Mouse (Mus musculus): ENCODE measurements around the gene Vmn1r204. TPM values are rescaled to one million over a fixed set of nuclear protein-coding genes. Genes with fewer than 3 reads are reported as not detected.
"Not testable (repeated sequence)": the region's sequence is repeated elsewhere in the genome, so short reads cannot be mapped to it uniquely, and the experiment has no call there.

Vmn1r204 gene
- polyA plus RNA-seq (2015; fragmentation: Nextera tagmentation; extraction: Ambion mirVana): not detected in 2 replicates

DNA sequence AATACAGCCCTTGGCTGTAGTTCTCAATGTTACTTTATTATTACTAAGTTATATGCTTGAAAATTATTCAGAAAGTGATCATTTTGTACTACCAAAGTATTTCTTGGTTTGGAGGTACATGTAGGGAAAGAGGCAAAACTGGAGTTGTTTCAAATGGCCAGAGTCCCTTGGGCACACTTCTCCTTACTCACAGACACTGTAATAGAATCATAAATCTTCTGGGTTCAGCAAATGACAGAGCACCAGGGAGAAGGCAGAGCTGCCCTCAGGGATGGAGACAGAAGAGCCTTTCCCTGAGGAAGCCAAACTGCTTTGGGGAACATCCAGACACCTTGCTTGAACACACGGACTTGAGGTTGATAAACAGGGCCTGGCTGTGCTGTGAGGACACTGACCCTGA, at the start of gene Vmn1r204:
TSS of gene Vmn1r204 (plus strand) at position 301 of the 400 bp plus-strand sequence.
- not testable (repeated sequence) for ATAC-seq (ENCODE audit: low FRiP score, low TSS enrichment); H3K9ac ChIP-seq (ENCODE audit: low read length)
- 67% methylated on average over 1 of the region's 1 CpGs for WGBS

DNA sequence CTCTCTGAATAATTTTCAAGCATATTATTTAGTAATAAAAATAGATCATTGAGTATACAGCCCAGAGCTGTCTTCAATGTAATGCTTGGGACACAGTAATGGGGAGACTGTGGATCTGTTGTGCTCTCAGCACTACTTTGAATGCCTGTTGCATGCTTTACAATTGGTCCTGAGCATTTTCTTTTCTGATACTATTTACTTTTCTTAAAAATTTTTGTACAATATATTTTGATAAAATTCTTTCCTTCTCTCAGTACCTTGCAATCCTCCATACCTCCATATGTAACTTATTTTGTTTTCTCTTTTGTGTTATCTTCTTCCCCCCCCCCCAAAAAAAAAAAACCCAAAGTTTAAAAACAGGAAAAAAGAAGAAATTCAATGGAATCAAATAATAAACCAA, 47.7 kb upstream of the Vmn1r204 start, which contains the start of gene Vmn1r202:
TSS of gene Vmn1r202 (minus strand) at position 101 of the 400 bp plus-strand sequence.
- no peaks in the 10 kb centered on the region for H3K4me1 ChIP-seq (replicated peaks; ENCODE audit: control insufficient read depth, insufficient read depth)
- H3K9me3 ChIP-seq (ENCODE audit: control insufficient read depth, low read length): no peaks in the 10 kb centered on the region
- TF ChIP-seq EP300 (optimal IDR thresholded peaks at IDR 0.05) (no peak), CTCF (IDR thresholded peaks at IDR 0.05; ENCODE audit: low read depth) (no peak)
- no peak for DNase-seq (ENCODE audit: low spot score)
- H3K27ac ChIP-seq (replicated peaks): no peak within 1 kb of the TSS
- H3K27me3 ChIP-seq (ENCODE audit: control insufficient read depth, insufficient read depth, low read length): no peaks in the 10 kb centered on the region
- no peaks in the 10 kb centered on the region for H3K36me3 ChIP-seq (ENCODE audit: control insufficient read depth, insufficient read depth, low read length)
- H3K9ac ChIP-seq (ENCODE audit: low read length): no peak within 1 kb of the TSS
- ATAC-seq (ENCODE audit: low FRiP score, low TSS enrichment): no peak
- H3K4me2 ChIP-seq (replicated peaks; ENCODE audit: low read depth): no peak within 1 kb of the TSS
- no peak within 1 kb of the TSS for H3K4me3 ChIP-seq (ENCODE audit: low read depth, low read length)

More for the DNA sequence above, at the start of gene Vmn1r204:
- not testable (repeated sequence) for DNase-seq (ENCODE audit: low spot score); H3K4me3 ChIP-seq (ENCODE audit: low read depth, low read length); H3K27ac ChIP-seq (replicated peaks); H3K4me2 ChIP-seq (replicated peaks; ENCODE audit: low read depth); H3K36me3 ChIP-seq (ENCODE audit: control insufficient read depth, insufficient read depth, low read length); H3K9me3 ChIP-seq (ENCODE audit: control insufficient read depth, low read length); H3K4me1 ChIP-seq (replicated peaks; ENCODE audit: control insufficient read depth, insufficient read depth); H3K27me3 ChIP-seq (ENCODE audit: control insufficient read depth, insufficient read depth, low read length)

DNA sequence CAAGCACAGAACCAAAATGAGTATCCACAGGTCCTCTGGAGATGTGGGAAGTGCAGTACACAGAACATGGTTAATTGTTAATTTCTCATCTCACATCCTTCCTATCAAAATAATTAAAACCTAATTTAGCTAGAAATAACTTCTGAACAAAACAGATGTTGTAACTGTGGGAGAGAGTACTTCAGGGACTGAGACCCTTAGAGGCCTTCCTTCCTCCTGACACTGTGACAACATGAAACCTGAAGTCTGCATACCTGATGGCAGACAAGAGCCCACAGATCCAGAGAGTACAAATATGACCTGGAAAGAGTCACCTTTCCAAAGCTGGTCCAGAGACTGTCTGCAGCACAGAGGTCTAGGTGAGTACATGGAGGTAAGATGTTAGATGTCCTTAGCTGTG, 35.2 kb upstream of the Vmn1r204 start, which contains the start of gene Vmn1r203:
TSS of gene Vmn1r203 (plus strand) at position 301 of the 400 bp plus-strand sequence.
- H3K27ac ChIP-seq (replicated peaks): no peak within 1 kb of the TSS
- H3K4me3 ChIP-seq (ENCODE audit: low read depth, low read length): no peak within 1 kb of the TSS
- ATAC-seq (ENCODE audit: low FRiP score, low TSS enrichment) (no peak), DNase-seq (ENCODE audit: low spot score) (no peak)
- no peak within 1 kb of the TSS for H3K4me2 ChIP-seq (replicated peaks; ENCODE audit: low read depth)
- H3K9ac ChIP-seq (ENCODE audit: low read length): no peak within 1 kb of the TSS
- no peaks in the 10 kb centered on the region for H3K27me3 ChIP-seq (ENCODE audit: control insufficient read depth, insufficient read depth, low read length)
- H3K9me3 ChIP-seq (ENCODE audit: control insufficient read depth, low read length): no peaks in the 10 kb centered on the region
- no peaks in the 10 kb centered on the region for H3K36me3 ChIP-seq (ENCODE audit: control insufficient read depth, insufficient read depth, low read length)
- H3K4me1 ChIP-seq (replicated peaks; ENCODE audit: control insufficient read depth, insufficient read depth): no peaks in the 10 kb centered on the region
- no peak for TF ChIP-seq EP300 (optimal IDR thresholded peaks at IDR 0.05)
- no peak for TF ChIP-seq CTCF (IDR thresholded peaks at IDR 0.05; ENCODE audit: low read depth)

DNA sequence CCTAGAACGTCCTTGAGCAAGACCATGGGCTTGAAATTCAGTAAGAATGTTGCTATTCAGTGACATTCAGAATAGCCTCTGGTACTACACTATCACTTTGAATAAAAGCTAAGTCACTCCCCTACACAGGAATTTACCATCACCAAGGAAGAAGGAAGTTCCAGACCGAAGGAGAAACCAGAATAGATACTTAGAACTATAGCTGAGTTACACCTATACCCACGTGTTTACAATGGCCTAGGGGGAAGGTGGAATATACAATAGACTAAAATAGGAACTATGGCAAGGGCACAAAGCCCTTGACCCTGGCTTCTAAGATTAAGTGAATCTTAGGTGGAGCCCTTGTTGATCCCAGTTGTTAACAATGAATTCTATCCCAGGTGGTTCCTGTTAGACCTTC, 21.9 kb downstream of the Vmn1r204 start:
- H3K4me1 ChIP-seq (replicated peaks; ENCODE audit: control insufficient read depth, insufficient read depth); H3K36me3 ChIP-seq (ENCODE audit: control insufficient read depth, insufficient read depth, low read length); DNase-seq (ENCODE audit: low spot score); H3K4me2 ChIP-seq (replicated peaks; ENCODE audit: low read depth); H3K9me3 ChIP-seq (ENCODE audit: control insufficient read depth, low read length); ATAC-seq (ENCODE audit: low FRiP score, low TSS enrichment); H3K9ac ChIP-seq (ENCODE audit: low read length); H3K27me3 ChIP-seq (ENCODE audit: control insufficient read depth, insufficient read depth, low read length); H3K4me3 ChIP-seq (ENCODE audit: low read depth, low read length); H3K27ac ChIP-seq (replicated peaks): not testable (repeated sequence)
- WGBS: 74% methylated on average over 3 of the region's 3 CpGs

DNA sequence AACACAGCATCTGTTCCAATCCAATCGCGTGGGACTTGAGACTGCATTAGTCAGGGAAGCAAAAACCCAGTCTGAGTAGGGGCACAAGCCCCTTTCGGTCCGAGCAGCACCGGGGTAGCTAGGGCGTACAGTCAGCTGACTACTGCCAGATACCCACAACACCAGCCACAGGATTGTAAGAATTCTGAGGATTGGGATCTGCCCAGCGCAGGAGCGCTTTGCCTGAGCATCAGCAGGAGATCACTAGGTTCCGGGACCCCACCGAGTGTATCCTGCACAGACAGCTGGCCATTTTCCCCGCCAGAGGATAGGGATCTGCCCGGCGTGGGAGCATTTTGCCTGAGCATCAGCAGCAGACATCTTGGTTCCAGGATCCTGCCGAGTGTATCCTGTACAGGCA, 30.3 kb downstream of the Vmn1r204 start:
- not testable (repeated sequence) for H3K4me2 ChIP-seq (replicated peaks; ENCODE audit: low read depth); H3K4me3 ChIP-seq (ENCODE audit: low read depth, low read length); ATAC-seq (ENCODE audit: low FRiP score, low TSS enrichment); H3K9ac ChIP-seq (ENCODE audit: low read length); H3K27ac ChIP-seq (replicated peaks); H3K9me3 ChIP-seq (ENCODE audit: control insufficient read depth, low read length); H3K27me3 ChIP-seq (ENCODE audit: control insufficient read depth, insufficient read depth, low read length); H3K4me1 ChIP-seq (replicated peaks; ENCODE audit: control insufficient read depth, insufficient read depth); H3K36me3 ChIP-seq (ENCODE audit: control insufficient read depth, insufficient read depth, low read length); DNase-seq (ENCODE audit: low spot score)
- WGBS: 79% methylated on average over 14 of the region's 14 CpGs

DNA sequence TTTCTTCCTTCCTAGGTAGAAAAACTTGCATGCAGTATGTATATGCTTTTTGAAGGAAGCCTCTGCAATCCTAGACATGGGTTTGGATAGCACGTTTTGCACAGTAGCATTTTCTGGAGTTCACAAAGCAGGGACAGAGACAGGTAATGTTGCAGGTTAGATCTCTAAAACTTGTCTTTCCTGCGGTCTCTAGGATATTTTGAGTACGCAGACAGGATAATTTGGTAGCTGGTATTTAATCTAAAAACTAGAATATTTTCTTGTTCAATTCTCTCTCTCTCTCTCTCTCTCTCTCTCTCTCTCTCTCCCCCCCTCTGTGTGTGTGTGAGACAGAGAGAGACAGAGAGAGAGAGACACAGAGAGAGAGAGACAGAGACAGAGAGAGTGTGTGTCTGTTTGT, 39.9 kb downstream of the Vmn1r204 start, which contains the start of gene Vmn1r205:
TSS of gene Vmn1r205 (minus strand) at position 101 of the 400 bp plus-strand sequence.
- no peak within 1 kb of the TSS for H3K4me2 ChIP-seq (replicated peaks; ENCODE audit: low read depth)
- DNase-seq (ENCODE audit: low spot score): no peak
- H3K9me3 ChIP-seq (ENCODE audit: control insufficient read depth, low read length): no peaks in the 10 kb centered on the region
- no peak within 1 kb of the TSS for H3K9ac ChIP-seq (ENCODE audit: low read length)
- WGBS: 76% methylated on average over 3 of the region's 3 CpGs
- no peaks in the 10 kb centered on the region for H3K36me3 ChIP-seq (ENCODE audit: control insufficient read depth, insufficient read depth, low read length)
- no peak for ATAC-seq (ENCODE audit: low FRiP score, low TSS enrichment)
- no peak for TF ChIP-seq EP300 (optimal IDR thresholded peaks at IDR 0.05)
- no peak for TF ChIP-seq CTCF (IDR thresholded peaks at IDR 0.05; ENCODE audit: low read depth)
- no peak within 1 kb of the TSS for H3K27ac ChIP-seq (replicated peaks)
- no peak within 1 kb of the TSS for H3K4me3 ChIP-seq (ENCODE audit: low read depth, low read length)
- H3K4me1 ChIP-seq (replicated peaks; ENCODE audit: control insufficient read depth, insufficient read depth): no peaks in the 10 kb centered on the region
- no peaks in the 10 kb centered on the region for H3K27me3 ChIP-seq (ENCODE audit: control insufficient read depth, insufficient read depth, low read length)

Other genes with a start within 250 kb of the Vmn1r204 start
- not detected in 2 replicates for gene Vmn1r197, start 228.6 kb upstream of the Vmn1r204 start, polyA plus RNA-seq (2015; fragmentation: Nextera tagmentation; extraction: Ambion mirVana)
- 0.01 TPM in 1 of 2 replicates, not detected in the other for gene Vmn1r198, start 202.8 kb upstream of the Vmn1r204 start, polyA plus RNA-seq (2015; fragmentation: Nextera tagmentation; extraction: Ambion mirVana)
- gene Vmn1r199, start 173.4 kb upstream of the Vmn1r204 start, polyA plus RNA-seq (2015; fragmentation: Nextera tagmentation; extraction: Ambion mirVana): not detected in 2 replicates
- gene Vmn1r200, start 162.8 kb upstream of the Vmn1r204 start, polyA plus RNA-seq (2015; fragmentation: Nextera tagmentation; extraction: Ambion mirVana): 0.01 TPM in 1 of 2 replicates, not detected in the other
- not detected in 2 replicates for gene Vmn1r201, start 81.3 kb upstream of the Vmn1r204 start, polyA plus RNA-seq (2015; fragmentation: Nextera tagmentation; extraction: Ambion mirVana)
- not detected in 2 replicates for gene Vmn1r202, start 47.8 kb upstream of the Vmn1r204 start, polyA plus RNA-seq (2015; fragmentation: Nextera tagmentation; extraction: Ambion mirVana)
- gene Vmn1r203, start 35.1 kb upstream of the Vmn1r204 start, polyA plus RNA-seq (2015; fragmentation: Nextera tagmentation; extraction: Ambion mirVana): not detected in 2 replicates
- not detected in 2 replicates for gene Vmn1r205, start 39.8 kb downstream of the Vmn1r204 start, polyA plus RNA-seq (2015; fragmentation: Nextera tagmentation; extraction: Ambion mirVana)
- not detected in 2 replicates for gene Vmn1r206, start 71.1 kb downstream of the Vmn1r204 start, polyA plus RNA-seq (2015; fragmentation: Nextera tagmentation; extraction: Ambion mirVana)
- gene Vmn1r207-ps, start 176.4 kb downstream of the Vmn1r204 start, polyA plus RNA-seq (2015; fragmentation: Nextera tagmentation; extraction: Ambion mirVana): not detected in 2 replicates
- 0.04 TPM in 1 of 2 replicates, not detected in the other for gene Vmn1r208, start 224.2 kb downstream of the Vmn1r204 start, polyA plus RNA-seq (2015; fragmentation: Nextera tagmentation; extraction: Ambion mirVana)

Data from stomach, postnatal 0 days (tissue).